Mouse (Mus musculus) gastrocnemius, adult 2 months (tissue): ENCODE measurements around the gene Pygo1. TPM values are rescaled to one million over a fixed set of nuclear protein-coding genes. Genes with fewer than 3 reads are reported as not detected.

ENCODE experiments used
- DNase-seq: peaks from one replicate; pipeline ENCODE4 v3.0.0; 2022
- H3K27ac ChIP-seq: fragments of 200-600 bp; 2 replicates; pipeline ENCODE4 v1.8.1; 2022; ENCODE audit warnings: mild to moderate bottlenecking
- H3K4me3 ChIP-seq: fragments of 200-600 bp; 2 replicates; pipeline ENCODE4 v1.8.1; 2022; ENCODE audit warnings: mild to moderate bottlenecking, moderate library complexity
- CTCF ChIP-seq: fragments of 200-600 bp; IDR thresholded peaks from 2 replicates; pipeline ENCODE4 v1.8.1; 2022; ENCODE audit warnings: antibody characterized with exemption, mild to moderate bottlenecking, moderate library complexity
- intact Hi-C: fragments of 180-260 bp; cut with DNase I; formaldehyde crosslinking; loops from one replicate; pipeline ENCODE4 v1.15.1; 2025
- total RNA-seq, 2 experiments: library from RNA; stranded (reverse); gene quantifications; 2 replicates each; pipeline ENCODE4 v1.2.3; 2021

The Pygo1 gene
- total RNA-seq, 2 experiments from 2014 or later = 11.6 to 15.4 TPM

DNA sequence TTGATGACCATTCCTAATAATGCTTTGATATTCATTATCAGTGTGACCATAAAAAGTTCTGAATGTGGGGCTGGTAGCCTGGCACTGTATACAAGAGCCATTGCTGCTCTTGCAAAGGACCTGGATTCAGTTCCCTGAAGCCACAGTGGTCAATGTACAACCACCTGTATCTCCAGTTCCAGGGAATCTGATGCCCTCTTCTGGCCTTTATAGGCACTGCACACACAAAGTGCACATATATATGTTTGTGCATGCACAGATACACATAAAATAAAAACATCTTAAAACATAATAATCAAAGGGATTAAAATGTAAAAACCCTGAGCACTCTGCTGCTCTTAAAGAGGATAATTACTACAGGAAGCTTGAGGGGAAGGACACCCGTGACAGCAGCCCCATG is 21.6 kb downstream of the Pygo1 start:
- no peak overlapping the region for H3K4me3 ChIP-seq
- H3K27ac ChIP-seq = no peak overlapping the region
- peak; percentile 6; the same call in 1 of the 2 replicates for TF ChIP-seq CTCF
- no peak for DNase-seq
- intact Hi-C loops = no loop called here

DNA sequence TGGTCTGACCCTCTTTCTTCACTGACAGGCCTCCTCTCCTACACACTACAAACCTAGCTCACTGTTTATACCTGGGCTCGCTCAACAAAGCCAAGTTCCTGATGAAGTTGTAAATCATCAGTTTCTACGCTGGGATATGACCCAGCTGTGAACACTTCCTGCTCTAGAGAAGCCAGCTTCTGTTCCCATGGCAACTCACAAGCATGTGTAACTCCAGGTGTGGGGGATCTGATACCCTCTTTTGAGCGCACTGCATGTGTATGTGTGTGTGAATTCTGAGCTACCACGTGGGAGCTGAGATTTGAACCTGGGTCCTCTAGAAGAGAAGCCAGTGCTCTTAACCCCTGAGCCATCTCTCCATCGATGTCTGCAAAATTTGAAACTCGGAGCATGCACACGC is 24.1 kb downstream of the Pygo1 start:
- no peak for TF ChIP-seq CTCF
- intact Hi-C loops = no loop called here
- DNase-seq = no peak
- H3K27ac ChIP-seq = no peak overlapping the region
- no peak overlapping the region for H3K4me3 ChIP-seq

DNA sequence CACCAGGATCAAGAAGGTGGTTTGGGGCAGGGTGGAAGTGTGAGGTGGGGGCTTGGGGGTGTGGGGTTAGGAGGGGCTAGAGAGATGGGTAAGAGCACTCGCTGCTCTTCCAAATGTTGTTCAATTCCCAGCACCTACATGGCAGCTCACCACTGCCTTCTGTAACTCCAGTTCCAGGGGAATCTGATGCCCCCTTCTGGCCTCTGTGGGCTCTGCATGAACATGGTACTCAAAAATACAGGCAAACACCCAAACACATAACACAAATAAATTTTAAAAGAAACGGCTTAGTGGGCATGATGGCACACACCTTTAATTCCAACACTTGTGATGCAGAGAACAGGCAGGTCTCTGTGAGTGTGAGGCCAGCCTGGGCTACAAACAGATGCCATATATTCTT is 29.3 kb downstream of the Pygo1 start:
- TF ChIP-seq CTCF = peak; percentile 51
- DNase-seq = no peak
- H3K27ac ChIP-seq = no peak overlapping the region
- H3K4me3 ChIP-seq = no peak overlapping the region
- intact Hi-C loops = loop anchor here (5.0 to 10.0 kb wide), 2 partner anchors 62 to 190 kb away; no protein-coding TSS in a partner anchor

DNA sequence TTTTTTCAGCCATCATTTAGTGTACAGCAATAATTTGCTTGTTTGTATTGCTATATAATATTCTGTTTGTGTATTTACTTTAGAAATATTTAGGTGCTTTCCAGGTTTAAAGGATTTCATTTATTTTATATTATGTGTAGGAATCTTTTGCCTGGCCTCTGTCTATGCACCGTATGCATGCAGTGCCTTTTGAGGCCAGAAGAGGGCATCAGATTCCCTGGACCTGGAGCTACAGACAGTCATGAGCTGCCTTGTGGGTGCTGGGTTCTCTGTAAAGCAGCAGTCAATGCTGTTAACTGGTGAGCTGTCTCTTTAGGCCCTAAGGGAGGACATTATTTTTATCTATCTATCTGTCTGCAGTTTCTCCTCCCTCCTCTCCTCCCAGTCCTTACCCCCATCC is 30.1 kb downstream of the Pygo1 start:
- Histone ChIP-seq H3K27ac (no peak overlapping the region), H3K4me3 (no peak overlapping the region)
- intact Hi-C loops = loop anchor here (5.0 to 10.0 kb wide), 2 partner anchors 63 to 191 kb away; no protein-coding TSS in a partner anchor
- peak; percentile 74 for TF ChIP-seq CTCF
- no peak for DNase-seq

DNA sequence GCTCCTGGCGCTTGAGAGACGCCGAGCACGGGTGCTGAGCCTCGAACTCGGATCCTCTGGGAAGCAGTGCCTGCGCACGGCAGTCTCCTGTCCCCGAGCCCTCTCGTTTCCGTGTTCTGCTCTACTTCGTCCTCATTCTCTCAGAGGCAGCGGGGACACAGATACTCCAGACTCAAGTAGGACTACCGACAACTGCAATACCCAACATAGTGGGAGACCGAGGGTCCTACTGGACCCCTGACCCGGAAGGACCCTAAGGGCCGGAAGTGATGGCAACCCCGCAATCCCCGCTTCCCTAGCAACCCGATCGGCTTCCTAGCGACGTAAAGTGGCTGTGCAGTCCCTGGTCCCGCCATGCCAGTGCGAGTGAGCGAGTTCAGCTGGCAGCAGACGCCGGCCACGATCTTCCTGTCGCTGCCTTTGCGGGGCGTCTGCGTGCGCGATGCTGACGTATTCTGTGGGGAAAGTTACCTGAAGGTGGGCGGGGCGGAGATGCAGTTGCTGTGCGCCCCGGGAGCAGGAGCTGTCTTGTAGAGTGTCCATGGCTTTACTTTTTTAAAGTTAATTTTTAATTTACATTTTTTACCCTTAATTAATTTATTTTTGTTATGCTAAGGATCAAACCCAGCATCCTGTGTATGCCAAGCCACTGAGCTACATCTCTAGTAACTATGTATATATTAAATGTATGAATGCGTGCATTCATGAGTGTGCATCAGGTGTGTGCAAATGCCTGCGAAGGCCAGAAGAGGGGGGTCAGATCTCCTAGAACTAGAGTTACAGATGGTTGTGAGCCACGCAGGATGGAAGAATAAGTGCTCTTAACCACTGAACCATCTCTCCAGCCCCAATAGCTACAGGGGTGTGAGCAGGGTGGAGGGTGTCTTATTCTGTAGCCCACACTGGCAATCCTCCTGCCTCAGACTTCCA is 33.3 kb downstream of the Pygo1 start, which contains the start of the genes Dyx1c1 and Gm44503:
Dyx1c1 (plus strand) TSS at position 265 of the 930 bp plus-strand sequence.
Gm44503 (plus strand) TSS at position 332 of the 930 bp plus-strand sequence.
- Histone ChIP-seq H3K27ac (peak within 1 kb of the TSS; percentile 75), H3K4me3 (peak within 1 kb of the TSS; percentile 85)
- intact Hi-C loops = loop anchor here (5.0 to 10.0 kb wide), 2 partner anchors 66 to 194 kb away; no protein-coding TSS in a partner anchor
- TF ChIP-seq CTCF = no peak
- peak; percentile 85 for DNase-seq

DNA sequence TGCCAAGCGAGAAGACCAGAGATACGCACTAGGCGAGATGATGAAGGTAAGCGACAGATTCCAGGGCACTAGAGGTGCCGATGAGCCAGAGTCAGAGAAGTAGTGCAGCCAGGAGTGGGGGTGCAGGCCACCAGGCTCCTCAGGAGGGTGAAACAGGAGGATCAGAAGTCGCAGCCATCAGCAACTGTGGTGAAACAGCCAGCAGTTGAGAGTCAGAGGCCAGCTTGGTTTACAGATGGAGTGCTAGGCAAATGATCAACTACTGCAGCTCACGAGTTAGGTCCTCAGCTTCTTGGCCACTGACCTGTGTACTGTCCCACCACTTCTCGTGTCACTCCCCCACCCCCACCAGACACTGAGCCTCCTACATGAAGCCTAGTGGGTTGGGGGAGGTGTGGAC is 35.9 kb downstream of the Pygo1 start:
- no peak for DNase-seq
- intact Hi-C loops = no loop called here
- TF ChIP-seq CTCF = no peak
- Histone ChIP-seq H3K4me3 (no peak overlapping the region), H3K27ac (no peak overlapping the region)

DNA sequence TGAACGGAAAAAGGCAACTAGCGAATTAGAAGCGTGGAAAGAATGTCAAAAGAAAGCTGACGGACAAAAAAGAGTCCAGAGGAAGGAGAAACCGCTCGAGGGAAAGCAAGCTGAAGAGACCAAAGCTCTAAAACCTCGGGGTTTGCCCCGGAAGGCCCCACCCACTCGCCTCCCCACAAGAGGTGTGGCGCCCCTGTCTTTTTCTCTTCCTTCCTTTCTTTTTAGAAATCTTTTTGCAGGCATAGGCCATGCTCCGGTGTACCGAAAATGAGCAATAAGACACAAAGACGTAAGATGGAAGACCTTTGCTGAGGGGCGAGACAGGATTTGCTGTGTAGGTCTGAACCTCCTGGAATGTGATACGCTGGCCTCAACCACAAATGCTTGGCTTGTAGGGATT is 36.5 kb downstream of the Pygo1 start:
- no peak for DNase-seq
- H3K4me3 ChIP-seq = no peak overlapping the region
- intact Hi-C loops = no loop called here
- no peak for TF ChIP-seq CTCF
- H3K27ac ChIP-seq = no peak overlapping the region

DNA sequence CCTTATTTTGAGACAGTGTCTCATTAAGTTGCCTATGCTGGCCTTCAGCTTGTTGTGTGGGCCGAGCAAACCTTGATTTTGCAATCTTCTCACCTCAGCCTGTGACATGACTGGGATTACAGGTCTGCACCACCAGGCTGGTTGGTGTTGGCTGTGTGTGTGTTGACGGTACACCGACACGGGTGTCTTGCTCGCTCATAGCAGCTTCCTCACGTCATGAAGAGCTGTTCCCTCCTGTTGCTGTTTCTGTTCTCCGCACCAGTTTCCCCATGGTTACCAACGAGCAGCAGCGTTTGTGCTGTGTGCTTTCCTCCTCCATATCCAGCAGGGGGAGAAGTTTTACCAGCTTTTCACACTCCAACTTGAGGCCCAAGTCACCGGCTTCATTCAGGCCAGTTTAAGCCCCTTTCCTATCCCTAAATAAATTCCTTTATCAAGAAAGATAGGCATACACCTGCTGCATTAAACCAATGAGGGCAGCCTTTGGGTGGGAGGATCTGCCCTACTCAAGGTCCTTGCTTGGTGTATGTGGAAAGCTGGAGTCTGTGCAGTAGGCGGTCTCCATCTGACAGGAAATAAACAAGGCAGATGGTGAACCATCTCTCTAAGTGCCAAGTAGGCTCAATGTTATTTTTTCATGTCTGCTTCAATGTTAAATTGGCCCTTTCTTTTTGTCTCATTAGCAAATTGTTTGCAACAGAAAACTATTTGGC is 43.1 kb downstream of the Pygo1 start:
- peak; percentile 70 for TF ChIP-seq CTCF
- Histone ChIP-seq H3K27ac (peak overlapping the region; percentile 35; the same call in 1 of the 2 replicates), H3K4me3 (peak overlapping the region; percentile 33; the same call in 1 of the 2 replicates)
- peak; percentile 30 for DNase-seq
- intact Hi-C loops = loop anchor here (2.0 kb wide), 1 partner anchor 122 kb away; no protein-coding TSS in a partner anchor

DNA sequence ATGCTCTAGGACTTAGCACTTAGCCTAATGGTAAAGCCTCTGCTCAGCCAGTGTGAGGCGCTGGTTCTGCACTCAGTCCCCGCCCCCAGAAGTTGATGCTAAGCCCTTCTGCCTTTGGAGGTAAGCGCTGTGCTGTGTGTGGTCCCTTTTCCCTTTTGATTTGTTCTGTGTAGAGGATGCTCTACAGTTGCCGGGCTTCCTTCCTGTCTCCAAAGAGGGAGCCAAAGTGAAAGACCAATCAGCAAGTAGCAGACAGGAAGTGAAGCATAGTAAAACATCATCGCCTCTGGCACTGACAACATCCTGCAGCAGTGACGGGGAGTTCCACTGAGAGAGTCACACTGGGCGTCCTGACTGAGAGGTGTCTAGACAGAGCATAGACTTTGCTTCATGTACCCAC is 44.4 kb downstream of the Pygo1 start:
- TF ChIP-seq CTCF = peak; percentile 13; the same call in 1 of the 2 replicates
- no peak overlapping the region for H3K27ac ChIP-seq
- no peak for DNase-seq
- intact Hi-C loops = loop anchor here (2.0 kb wide), 1 partner anchor 121 kb away; no protein-coding TSS in a partner anchor
- H3K4me3 ChIP-seq = no peak overlapping the region

DNA sequence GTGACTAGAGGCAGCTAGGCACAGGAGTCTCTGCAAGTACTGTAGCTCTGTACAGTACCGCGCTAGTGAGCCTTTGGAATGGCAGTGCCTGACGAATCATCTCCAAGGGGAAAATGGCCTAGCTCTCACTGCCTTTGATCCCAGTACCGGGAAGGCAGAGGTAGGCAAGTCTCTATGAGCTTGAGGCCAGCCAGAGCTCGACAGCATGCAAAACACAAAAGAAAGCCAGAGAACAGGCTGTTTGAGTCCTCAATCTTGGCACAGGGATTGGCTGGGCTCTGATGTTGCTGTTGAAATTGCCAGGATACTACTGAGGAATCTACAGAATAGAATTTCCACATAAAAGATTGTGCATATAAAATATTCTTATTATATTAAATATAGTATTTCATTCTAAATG is 47.0 kb downstream of the Pygo1 start:
- Histone ChIP-seq H3K27ac (no peak overlapping the region), H3K4me3 (no peak overlapping the region)
- no peak for TF ChIP-seq CTCF
- intact Hi-C loops = no loop called here
- no peak for DNase-seq

DNA sequence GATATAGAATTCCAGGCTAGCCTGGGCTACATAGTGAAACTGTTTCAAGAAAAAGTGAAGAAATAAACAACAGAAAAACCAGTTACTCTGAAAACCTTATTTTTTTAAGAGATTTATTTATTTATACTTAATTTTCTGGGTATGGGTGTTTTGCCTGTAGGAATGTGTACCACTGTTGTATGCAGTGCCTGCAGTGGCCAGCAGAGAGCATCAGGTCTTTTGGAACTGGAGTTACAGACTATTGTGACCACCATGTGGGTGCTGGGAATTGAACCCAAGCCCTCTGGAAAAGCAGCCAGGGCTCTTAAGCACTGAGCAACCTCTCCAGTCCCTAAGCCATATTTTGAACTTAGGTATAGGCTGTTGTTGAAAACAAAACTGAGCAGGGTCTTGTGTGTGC is 47.5 kb downstream of the Pygo1 start:
- intact Hi-C loops = no loop called here
- Histone ChIP-seq H3K27ac (no peak overlapping the region), H3K4me3 (no peak overlapping the region)
- DNase-seq = no peak
- TF ChIP-seq CTCF = no peak; the same call in 1 of the 2 replicates

DNA sequence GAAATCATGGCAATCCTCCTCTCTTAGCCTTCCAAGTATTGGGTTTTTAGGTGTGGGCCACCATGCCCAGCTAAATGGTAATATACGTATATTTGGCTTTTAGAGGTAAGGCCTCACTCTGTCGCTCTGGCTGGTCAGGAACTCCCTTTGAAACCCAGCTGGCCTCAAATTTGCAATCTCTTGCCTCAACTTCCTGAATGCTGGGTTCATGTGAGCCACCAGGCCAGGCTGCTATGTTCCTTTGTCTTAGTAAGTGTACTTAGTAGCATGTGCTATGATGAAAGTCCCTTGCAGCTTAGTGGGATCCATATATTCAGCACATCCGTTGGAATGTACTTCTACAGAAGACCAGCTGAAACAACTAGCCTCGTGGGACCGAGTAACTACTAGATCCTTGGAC is 49.3 kb downstream of the Pygo1 start:
- no peak overlapping the region for H3K27ac ChIP-seq
- DNase-seq = no peak
- intact Hi-C loops = no loop called here
- no peak for TF ChIP-seq CTCF
- H3K4me3 ChIP-seq = no peak overlapping the region

DNA sequence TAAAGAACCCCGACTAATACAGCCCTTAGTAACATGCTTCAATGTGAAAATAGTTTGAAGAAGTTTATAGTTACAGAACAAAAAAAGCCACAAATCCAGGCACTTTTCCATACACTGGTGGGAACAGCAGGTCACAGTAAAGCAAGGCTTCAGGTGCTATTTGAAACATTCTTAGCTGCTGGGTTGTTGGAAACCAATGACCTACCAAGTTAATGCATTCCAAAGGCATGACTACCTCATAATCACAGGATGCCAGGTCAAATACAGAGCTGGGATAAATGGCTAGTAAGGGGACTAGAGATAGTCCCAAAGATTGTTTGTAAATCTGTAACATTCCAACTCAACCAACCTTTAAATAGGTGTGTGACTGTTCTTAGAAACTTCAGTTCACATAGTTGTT is 49.8 kb downstream of the Pygo1 start:
- intact Hi-C loops = no loop called here
- no peak for TF ChIP-seq CTCF

More for the DNA sequence above, 49.8 kb downstream of the Pygo1 start:
- no peak for DNase-seq
- H3K27ac ChIP-seq = no peak overlapping the region
- no peak overlapping the region for H3K4me3 ChIP-seq
